Comparison of ENCODE assay signal across 14 mouse cellular contexts in the genomic region with DNA sequence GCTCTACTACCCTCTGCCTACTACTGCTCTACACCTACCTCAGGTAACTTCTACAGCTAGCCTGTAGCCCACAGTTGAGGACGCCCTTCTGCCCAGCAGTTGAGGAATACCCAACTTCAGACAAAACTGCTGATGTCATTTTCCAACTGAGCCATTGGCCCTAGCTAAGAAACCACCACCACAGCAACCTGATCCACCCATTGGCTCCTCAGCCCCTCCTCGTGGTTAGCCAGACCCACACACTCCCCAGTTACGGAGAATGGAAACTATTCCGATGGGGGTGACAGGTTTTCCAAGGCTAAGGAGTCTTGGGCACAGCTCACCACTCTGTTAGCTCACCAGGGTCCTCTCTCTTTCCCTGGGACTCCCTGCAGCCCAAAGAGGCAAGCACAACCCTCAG. TPM values are rescaled to one million over a fixed set of nuclear protein-coding genes. Genes with fewer than 3 reads are reported as not detected.
A peak's percentile ranks its signal among the peaks of the same experiment; 100 is the strongest.
DNase-seq lines count a peak whose midpoint lies in the region; ATAC-seq and TF ChIP-seq lines count a peak whose summit lies in the region.
"Had no signal": no experiment of that assay in that cellular context is flagged by ENCODE, and none has a peak within 500 bp of the region (broad histone marks: within the 10 kb centered on the region; RNA-seq: fewer than 3 reads in every experiment).

No protein-coding gene starts in this region.

- H3K9ac ChIP-seq in forebrain, postnatal 0 days, result no peak overlapping the region
- H3K9ac ChIP-seq in intestine, embryonic 14.5 days (ENCODE audit: low read length), result no peak overlapping the region
- H3K9ac ChIP-seq in intestine, embryonic 16.5 days (ENCODE audit: low read depth, low read length), result no peak overlapping the region
- no peak overlapping the region for H3K9ac ChIP-seq in limb, embryonic 12.5 days (replicated peaks)
- H3K9ac ChIP-seq: midbrain, embryonic 12.5 days had no signal

- no peaks in the 10 kb centered on the region for H3K36me3 ChIP-seq in forebrain, embryonic 10.5 days (replicated peaks)
- H3K36me3 ChIP-seq in forebrain, postnatal 0 days (ENCODE audit: insufficient read depth), result no peaks in the 10 kb centered on the region
- no peaks in the 10 kb centered on the region for H3K36me3 ChIP-seq in intestine, embryonic 14.5 days (ENCODE audit: control insufficient read depth, insufficient read depth, low read length)
- H3K36me3 ChIP-seq in intestine, embryonic 16.5 days (ENCODE audit: control insufficient read depth, insufficient read depth, low read length), result no peaks in the 10 kb centered on the region
- no peaks in the 10 kb centered on the region for H3K36me3 ChIP-seq in limb, embryonic 12.5 days
- H3K36me3 ChIP-seq: midbrain, embryonic 12.5 days had no signal

- H3K9me3 ChIP-seq in forebrain, embryonic 10.5 days, result no peaks in the 10 kb centered on the region
- no peaks in the 10 kb centered on the region for H3K9me3 ChIP-seq in forebrain, postnatal 0 days (ENCODE audit: low read length)
- H3K9me3 ChIP-seq in intestine, embryonic 14.5 days (ENCODE audit: control insufficient read depth, low read length), result no peaks in the 10 kb centered on the region
- H3K9me3 ChIP-seq in intestine, embryonic 16.5 days (ENCODE audit: control insufficient read depth, low read length), result no peaks in the 10 kb centered on the region
- H3K9me3 ChIP-seq in limb, embryonic 12.5 days, result no peaks in the 10 kb centered on the region
- H3K9me3 ChIP-seq: midbrain, embryonic 12.5 days had no signal

- H3K4me2 ChIP-seq in forebrain, postnatal 0 days (ENCODE audit: low read depth), result no peak overlapping the region
- H3K4me2 ChIP-seq in intestine, embryonic 14.5 days (ENCODE audit: low read length), result no peak overlapping the region
- H3K4me2 ChIP-seq in intestine, embryonic 16.5 days (ENCODE audit: low read depth, low read length), result no peak overlapping the region
- no peak overlapping the region for H3K4me2 ChIP-seq in limb, embryonic 12.5 days
- H3K4me2 ChIP-seq: liver, embryonic 11.5 days; midbrain, embryonic 12.5 days had no signal

- H3K27me3 ChIP-seq in forebrain, embryonic 10.5 days (ENCODE audit: poor library complexity, severe bottlenecking), result no peaks in the 10 kb centered on the region
- no peaks in the 10 kb centered on the region for H3K27me3 ChIP-seq in forebrain, postnatal 0 days (ENCODE audit: insufficient read depth, low read length)
- H3K27me3 ChIP-seq in intestine, embryonic 14.5 days (replicated peaks; ENCODE audit: control insufficient read depth, insufficient read depth, low read length), result no peaks in the 10 kb centered on the region
- H3K27me3 ChIP-seq in intestine, embryonic 16.5 days (replicated peaks; ENCODE audit: control insufficient read depth, insufficient read depth, low read length), result no peaks in the 10 kb centered on the region
- no peaks in the 10 kb centered on the region for H3K27me3 ChIP-seq in limb, embryonic 12.5 days
- H3K27me3 ChIP-seq: midbrain, embryonic 12.5 days had no signal

- no peak for ATAC-seq in forebrain, postnatal 0 days
- ATAC-seq in intestine, embryonic 14.5 days (replicated peaks; ENCODE audit: low FRiP score, low TSS enrichment, low read depth), result no peak
- ATAC-seq in intestine, embryonic 16.5 days, result no peak
- peak; percentile 45; the same call in 1 of the 2 replicates for ATAC-seq in limb, embryonic 12.5 days (ENCODE audit: insufficient number of reproducible peaks, insufficient read depth, low FRiP score, low TSS enrichment, low read depth)
- no peak for ATAC-seq in inflammation-experienced regulatory T-cells, adult 6 months
- ATAC-seq: forebrain, embryonic 14.5 days had no signal

- H3K27ac ChIP-seq in forebrain, embryonic 10.5 days, result 0 out of 2 replicates have a peak overlapping the region, but pooled peaks have one; percentile 69
- no peak overlapping the region for H3K27ac ChIP-seq in forebrain, postnatal 0 days (ENCODE audit: low read depth, low read length)
- 0 out of 2 replicates have a peak overlapping the region, but pooled peaks have one; percentile 58 for H3K27ac ChIP-seq in intestine, embryonic 14.5 days (ENCODE audit: low read depth)
- H3K27ac ChIP-seq in intestine, embryonic 16.5 days (ENCODE audit: low read length), result no peak overlapping the region
- peak overlapping the region; percentile 6; the same call in 1 of the 2 replicates for H3K27ac ChIP-seq in brown adipose tissue, adult 24 weeks (replicated peaks; ENCODE audit: low read depth, low read length)
- H3K27ac ChIP-seq in limb, embryonic 12.5 days, result peak overlapping the region; percentile 87
- H3K27ac ChIP-seq: midbrain, embryonic 12.5 days had no signal

- WGBS in forebrain, embryonic 10.5 days, result 84% methylated on average over 4 of the region's 4 CpGs
- 87% methylated on average over 4 of the region's 4 CpGs for WGBS in forebrain, postnatal 0 days
- 60% methylated on average over 4 of the region's 4 CpGs for WGBS in intestine, embryonic 14.5 days
- 61% methylated on average over 4 of the region's 4 CpGs for WGBS in intestine, embryonic 16.5 days
- WGBS in limb, embryonic 12.5 days, result 55% methylated on average over 4 of the region's 4 CpGs

- no peak for TF ChIP-seq CTCF in forebrain, postnatal 0 days (IDR thresholded peaks at IDR 0.05; ENCODE audit: low read depth)

- DNase-seq in forebrain, embryonic 10.5 days (ENCODE audit: extremely low spot score, low spot score), result no peak
- no peak for DNase-seq in forebrain, postnatal 0 days
- no peak for DNase-seq in intestine, embryonic 14.5 days (ENCODE audit: low spot score)
- DNase-seq in urinary bladder, adult 18-20 months (ENCODE audit: low spot score in 2 of 2), result no peak
- DNase-seq: B cell, adult 2 months; layer of hippocampus, adult 9-11 months had no signal

- H3K4me3 ChIP-seq in forebrain, embryonic 10.5 days, result no peak overlapping the region
- H3K4me3 ChIP-seq in forebrain, postnatal 0 days (ENCODE audit: low read depth, low read length), result no peak overlapping the region
- H3K4me3 ChIP-seq in intestine, embryonic 14.5 days (ENCODE audit: low read depth, low read length), result no peak overlapping the region
- no peak overlapping the region for H3K4me3 ChIP-seq in intestine, embryonic 16.5 days (ENCODE audit: low read length)
- H3K4me3 ChIP-seq in brown adipose tissue, adult 24 weeks (ENCODE audit: insufficient read depth, low read depth, low read length), result no peak overlapping the region
- no peak overlapping the region for H3K4me3 ChIP-seq in limb, embryonic 12.5 days (replicated peaks)
- H3K4me3 ChIP-seq: midbrain, embryonic 12.5 days had no signal

- H3K4me1 ChIP-seq in forebrain, embryonic 10.5 days, result peaks cover 50% of the 10 kb centered on the region
- peaks cover 10% of the 10 kb centered on the region for H3K4me1 ChIP-seq in forebrain, postnatal 0 days (ENCODE audit: insufficient read depth)
- peaks cover 44% of the 10 kb centered on the region for H3K4me1 ChIP-seq in intestine, embryonic 14.5 days (replicated peaks; ENCODE audit: control insufficient read depth, insufficient read depth, low read length)
- peaks cover 30% of the 10 kb centered on the region for H3K4me1 ChIP-seq in intestine, embryonic 16.5 days (ENCODE audit: control insufficient read depth, insufficient read depth, low read length)
- peaks cover 54% of the 10 kb centered on the region for H3K4me1 ChIP-seq in brown adipose tissue, adult 24 weeks (ENCODE audit: control insufficient read depth, insufficient read depth, insufficient read length, low read length)
- H3K4me1 ChIP-seq in limb, embryonic 12.5 days (replicated peaks), result peaks cover 63% of the 10 kb centered on the region

RNA-seq across cellular contexts. Expression of gene Fmnl3, which starts 25.3 kb away (rescaled TPM):
- polyA plus RNA-seq in forebrain, embryonic 10.5 days (2016; fragmentation: Nextera tagmentation; extraction: Ambion mirVana), result 14.3 and 16.9 TPM in 2 replicates
- total RNA-seq in forebrain, postnatal 0 days (2014; rRNA removed), result 11.2 and 14.2 TPM in 2 replicates
- polyA plus RNA-seq in forebrain, postnatal 0 days (2015; fragmentation: Nextera tagmentation; extraction: Ambion mirVana), result 7.3 and 8.6 TPM in 2 replicates
- polyA plus RNA-seq in intestine, embryonic 14.5 days (2014; fragmentation: Nextera tagmentation; extraction: Ambion mirVana), result 15.9 and 19.5 TPM in 2 replicates
- polyA plus RNA-seq in intestine, embryonic 16.5 days (2015; fragmentation: Nextera tagmentation; extraction: Ambion mirVana), result 10.6 and 10.8 TPM in 2 replicates
- 3.6 and 6.7 TPM in 2 replicates for polyA plus RNA-seq in brown adipose tissue, adult 24 weeks (2012; ENCODE audit: insufficient read depth, insufficient read length, missing spikeins)
- polyA plus RNA-seq in limb, embryonic 12.5 days (2016; fragmentation: Nextera tagmentation; extraction: Ambion mirVana), result 33.6 and 40.6 TPM in 2 replicates
- polyA plus RNA-seq in inflammation-experienced regulatory T-cells, adult 6 months (2017; shearing (Covaris generic)), result 10 to 100 TPM in 1 of 3 experiments, 1 to 10 TPM in 2; 5.5 to 13.4 (median 9.2) TPM

RNA-seq across cellular contexts. Expression of gene Tmbim6, which starts 47.7 kb away (rescaled TPM):
- 267 and 272 TPM in 2 replicates for polyA plus RNA-seq in forebrain, embryonic 10.5 days (2016; fragmentation: Nextera tagmentation; extraction: Ambion mirVana)
- total RNA-seq in forebrain, postnatal 0 days (2014; rRNA removed), result 203 and 234 TPM in 2 replicates
- 269 and 312 TPM in 2 replicates for polyA plus RNA-seq in forebrain, postnatal 0 days (2015; fragmentation: Nextera tagmentation; extraction: Ambion mirVana)
- polyA plus RNA-seq in intestine, embryonic 14.5 days (2014; fragmentation: Nextera tagmentation; extraction: Ambion mirVana), result 368 and 370 TPM in 2 replicates
- polyA plus RNA-seq in intestine, embryonic 16.5 days (2015; fragmentation: Nextera tagmentation; extraction: Ambion mirVana), result 726 and 829 TPM in 2 replicates
- 290 and 634 TPM in 2 replicates for polyA plus RNA-seq in brown adipose tissue, adult 24 weeks (2012; ENCODE audit: insufficient read depth, insufficient read length, missing spikeins)
- polyA plus RNA-seq in limb, embryonic 12.5 days (2016; fragmentation: Nextera tagmentation; extraction: Ambion mirVana), result 240 and 252 TPM in 2 replicates
- polyA plus RNA-seq in inflammation-experienced regulatory T-cells, adult 6 months (2017; shearing (Covaris generic)), result 1,000 to 10,000 TPM; 1,026 to 1,183 (median 1,027) TPM

RNA-seq across cellular contexts. Expression of gene Fam186b, which starts 49.3 kb away (rescaled TPM):
- 0.11 and 0.17 TPM in 2 replicates for polyA plus RNA-seq in forebrain, embryonic 10.5 days (2016; fragmentation: Nextera tagmentation; extraction: Ambion mirVana)
- 0.52 and 1.5 TPM in 2 replicates for total RNA-seq in forebrain, postnatal 0 days (2014; rRNA removed)
- polyA plus RNA-seq in forebrain, postnatal 0 days (2015; fragmentation: Nextera tagmentation; extraction: Ambion mirVana), result 0.58 and 0.85 TPM in 2 replicates
- 0.11 and 0.24 TPM in 2 replicates for polyA plus RNA-seq in intestine, embryonic 14.5 days (2014; fragmentation: Nextera tagmentation; extraction: Ambion mirVana)
- polyA plus RNA-seq in intestine, embryonic 16.5 days (2015; fragmentation: Nextera tagmentation; extraction: Ambion mirVana), result 0.24 TPM in 1 of 2 replicates, not detected in the other
- polyA plus RNA-seq in brown adipose tissue, adult 24 weeks (2012; ENCODE audit: insufficient read depth, insufficient read length, missing spikeins), result not detected in 2 replicates
- polyA plus RNA-seq in limb, embryonic 12.5 days (2016; fragmentation: Nextera tagmentation; extraction: Ambion mirVana), result not detected in 2 replicates
- polyA plus RNA-seq in inflammation-experienced regulatory T-cells, adult 6 months (2017; shearing (Covaris generic)), result under 1 TPM in 2 of 3 experiments, not detected in 1; 0.29 to 0.48 TPM
- polyA plus RNA-seq: heart, embryonic 14.5 days had no signal

RNA-seq across cellular contexts. Expression of gene Prpf40b, which starts 50.1 kb away (rescaled TPM):
- 60.7 and 62.2 TPM in 2 replicates for polyA plus RNA-seq in forebrain, embryonic 10.5 days (2016; fragmentation: Nextera tagmentation; extraction: Ambion mirVana)
- 110 and 116 TPM in 2 replicates for total RNA-seq in forebrain, postnatal 0 days (2014; rRNA removed)
- 69.1 and 89.7 TPM in 2 replicates for polyA plus RNA-seq in forebrain, postnatal 0 days (2015; fragmentation: Nextera tagmentation; extraction: Ambion mirVana)
- 40.6 and 51.1 TPM in 2 replicates for polyA plus RNA-seq in intestine, embryonic 14.5 days (2014; fragmentation: Nextera tagmentation; extraction: Ambion mirVana)
- 29.8 and 34.8 TPM in 2 replicates for polyA plus RNA-seq in intestine, embryonic 16.5 days (2015; fragmentation: Nextera tagmentation; extraction: Ambion mirVana)
- 17.9 and 18.5 TPM in 2 replicates for polyA plus RNA-seq in brown adipose tissue, adult 24 weeks (2012; ENCODE audit: insufficient read depth, insufficient read length, missing spikeins)
- polyA plus RNA-seq in limb, embryonic 12.5 days (2016; fragmentation: Nextera tagmentation; extraction: Ambion mirVana), result 74.6 TPM in 2 replicates
- 10 to 100 TPM in 2 of 3 experiments, 1 to 10 TPM in 1; 1.6 to 14.9 (median 10.3) TPM for polyA plus RNA-seq in inflammation-experienced regulatory T-cells, adult 6 months (2017; shearing (Covaris generic))

Comparison
In these comparisons a context has a peak if more than half of its experiments do, and no peak if none do; other contexts are left out.
1. H3K27ac ChIP-seq: peak in forebrain, embryonic 10.5 days (single experiment), intestine, embryonic 14.5 days (single experiment), brown adipose tissue, adult 24 weeks (single experiment) and limb, embryonic 12.5 days (single experiment); none in forebrain, postnatal 0 days (single experiment) and intestine, embryonic 16.5 days (single experiment).